Mouse (Mus musculus) hindbrain, postnatal 0 days (tissue): ENCODE results near the gene Gm6583. TPM values are rescaled to one million over a fixed set of nuclear protein-coding genes. Genes with fewer than 3 reads are reported as not detected.

Source experiments
- ATAC-seq: fragments of 200-750 bp; cut with Nextera tagmentation; 2 replicates; pipeline ENCODE4 v1.8.0; 2017; ENCODE audit warnings: mild to moderate bottlenecking, moderate TSS enrichment, moderate library complexity
- DNase-seq: peaks from one replicate; pipeline ENCODE4 v3.0.0-alpha.2; 2015; ENCODE audit warnings: low spot score
- H3K27ac ChIP-seq: fragments of 300-500 bp; sonication (generic); 2 replicates; pipeline ENCODE4 v1.5.1; 2014; ENCODE audit warnings: mild to moderate bottlenecking
- H3K27me3 ChIP-seq: fragments of 300-500 bp; sonication (generic); 2 replicates; pipeline ENCODE4 v1.6.1; 2014; ENCODE audit warnings: low read length, mixed read lengths; ENCODE audit not compliant: insufficient read depth
- H3K36me3 ChIP-seq: fragments of 300-500 bp; sonication (generic); 2 replicates; pipeline ENCODE4 v1.6.1; 2014; ENCODE audit warnings: low read length, mixed read lengths; ENCODE audit not compliant: insufficient read depth
- H3K4me1 ChIP-seq: fragments of 300-500 bp; sonication (generic); 2 replicates; pipeline ENCODE4 v1.6.1; 2014; ENCODE audit warnings: antibody characterized with exemption, low read length, mixed read lengths; ENCODE audit not compliant: insufficient read depth
- H3K4me2 ChIP-seq: fragments of 300-500 bp; sonication (generic); 2 replicates; pipeline ENCODE4 v1.6.1; 2014; ENCODE audit warnings: low read depth, mild to moderate bottlenecking, low read length, moderate library complexity, mixed read lengths
- H3K4me3 ChIP-seq: fragments of 300-500 bp; sonication (generic); 2 replicates; pipeline ENCODE4 v1.5.1; 2014; ENCODE audit warnings: low read length
- H3K9ac ChIP-seq: fragments of 300-500 bp; sonication (generic); replicated peaks from 2 replicates; pipeline ENCODE4 v1.6.1; 2014; ENCODE audit warnings: mild to moderate bottlenecking, low read length, moderate library complexity, mixed read lengths
- H3K9me3 ChIP-seq: fragments of 300-500 bp; sonication (generic); 2 replicates; pipeline ENCODE4 v1.6.1; 2016; ENCODE audit warnings: low read length, mixed read lengths
- CTCF ChIP-seq: IDR thresholded peaks from 2 replicates; pipeline ENCODE4 v1.5.1; 2016; ENCODE audit warnings: antibody characterized with exemption, control low read depth, low read depth
- WGBS: fragments of 180-500 bp; shearing (Covaris S2); extraction: QIAGEN DNeasy Blood & Tissue Kit; methylation state at CpG from one replicate; pipeline ENCODE4 v1.1.7; 2014; 5-methylcytosine and 5-hydroxymethylcytosine counted together
- polyA plus RNA-seq: library from polyadenylated mRNA; unstranded; fragments of >200 nt; fragmentation: Nextera tagmentation; extraction: Ambion mirVana; gene quantifications from 2 replicates; pipeline ENCODE4 v1.2.1, GENCODE M21; 2015
- total RNA-seq: library from RNA; depleted of rRNA; stranded (reverse); fragments of >200 nt; gene quantifications from 2 replicates; pipeline ENCODE4 v1.2.3, GENCODE M21; 2014

Gm6583 gene
- total and polyA plus RNA-seq, 2 experiments from 2014 or later, result 0.06 TPM; not detected in 1

DNA sequence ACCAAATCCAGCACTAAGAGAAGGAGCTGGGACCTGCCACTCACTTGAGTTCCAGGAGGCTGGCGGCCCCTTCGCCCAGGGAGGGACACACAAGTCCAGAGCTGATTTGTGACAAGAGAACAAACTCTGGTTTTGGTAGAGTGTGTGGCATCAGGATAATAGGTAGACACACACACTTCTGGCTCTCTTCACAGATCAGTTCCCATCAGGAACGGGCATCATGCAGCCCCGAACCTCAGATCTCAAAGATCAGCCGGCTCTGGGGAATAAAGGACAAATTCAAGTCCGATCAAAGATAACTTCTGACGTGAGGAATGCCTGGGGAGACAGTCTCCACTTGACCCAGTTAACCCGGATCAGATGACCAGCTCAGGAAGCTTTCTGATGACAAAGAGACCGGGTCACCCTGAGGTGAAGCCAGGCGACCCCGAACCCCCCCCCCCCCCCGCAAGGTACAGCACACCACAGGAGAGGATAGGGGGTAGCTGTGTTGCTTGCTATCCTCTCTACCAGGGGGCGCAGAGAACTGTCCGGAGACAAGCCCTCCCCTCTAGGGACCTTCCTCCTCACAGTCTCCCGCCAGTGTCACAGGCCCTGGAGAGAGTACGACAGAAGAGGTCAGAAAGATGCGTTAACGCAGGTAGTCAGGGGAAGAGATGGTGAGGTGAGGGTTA, 38.0 kb upstream of the Gm6583 start:
- WGBS, result 9% methylated on average over 17 of the region's 18 CpGs
- H3K4me3 ChIP-seq, result peak overlapping the region; percentile 69
- DNase-seq (no peak), ATAC-seq (0 out of 2 replicates have a peak, but pooled peaks have one; percentile 0)
- no peak overlapping the region for H3K27ac ChIP-seq
- H3K27me3 ChIP-seq, result no peaks in the 10 kb centered on the region
- H3K36me3 ChIP-seq, result 0 out of 2 replicates have a peak, but pooled peaks cover 5% of the 10 kb centered on the region
- peaks cover 18% of the 10 kb centered on the region; the same call in 1 of the 2 replicates for H3K4me1 ChIP-seq
- peak overlapping the region; percentile 86 for H3K4me2 ChIP-seq
- no peak for TF ChIP-seq CTCF
- peak overlapping the region; percentile 80 for H3K9ac ChIP-seq
- no peaks in the 10 kb centered on the region for H3K9me3 ChIP-seq

DNA sequence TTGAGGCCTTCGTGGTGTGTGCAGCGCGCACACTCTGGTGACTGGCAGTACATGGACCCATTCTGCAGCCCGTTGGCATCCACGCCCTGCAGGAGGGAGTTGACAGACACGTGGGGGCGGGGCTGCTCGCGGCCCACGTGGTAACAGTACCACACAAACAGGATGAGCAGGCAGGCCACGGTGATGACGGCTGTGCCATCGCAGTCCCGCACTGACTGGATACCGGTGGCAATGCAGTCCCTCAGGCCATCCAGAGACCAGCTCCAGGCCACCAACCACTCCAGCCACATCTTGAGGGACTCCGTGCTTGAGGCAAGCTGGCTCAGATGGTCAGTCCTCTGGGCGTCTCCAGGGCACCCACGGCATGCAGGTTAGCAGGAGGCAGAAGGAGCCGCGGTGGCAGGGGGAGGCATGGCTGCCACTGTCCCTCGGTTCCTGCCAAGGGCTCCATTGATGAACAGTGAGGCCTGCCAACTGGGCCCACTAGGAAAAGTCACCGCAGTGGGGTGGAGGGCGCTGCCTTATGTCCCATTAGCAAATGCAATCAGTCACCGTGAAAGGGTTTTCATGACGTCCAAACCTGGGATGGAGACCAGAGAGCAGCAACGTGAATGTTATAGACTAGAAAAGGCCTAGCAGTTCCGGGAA, 36.0 kb upstream of the Gm6583 start:
- 52% methylated on average over 27 of the region's 27 CpGs for WGBS
- DNase-seq, result no peak
- Histone ChIP-seq H3K9me3 (no peaks in the 10 kb centered on the region), H3K4me2 (no peak overlapping the region), H3K9ac (no peak overlapping the region), H3K4me1 (peaks cover 18% of the 10 kb centered on the region; the same call in 1 of the 2 replicates), H3K4me3 (no peak overlapping the region), H3K27ac (no peak overlapping the region), H3K36me3 (0 out of 2 replicates have a peak, but pooled peaks cover 5% of the 10 kb centered on the region), H3K27me3 (no peaks in the 10 kb centered on the region)
- no peak for TF ChIP-seq CTCF
- ATAC-seq, result no peak

DNA sequence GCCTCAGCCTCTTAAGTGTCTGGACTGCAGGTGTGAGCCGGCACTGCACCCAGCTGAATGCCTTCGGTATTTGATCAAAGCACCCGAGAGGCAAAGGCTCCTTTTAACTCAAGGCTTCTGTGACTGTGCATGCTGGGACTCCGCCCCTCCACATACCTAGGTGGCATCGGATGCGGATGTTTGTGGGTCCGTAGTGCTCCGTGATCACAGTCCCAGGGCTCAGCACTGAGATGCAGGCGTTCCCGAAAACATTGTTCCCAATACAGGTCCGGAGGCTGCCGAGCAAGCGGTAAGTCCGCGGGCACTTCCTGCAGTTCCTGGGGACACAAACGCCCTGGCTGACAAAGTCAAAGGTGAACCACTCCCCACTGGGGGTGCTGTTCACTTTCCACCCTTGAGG, 35.2 kb upstream of the Gm6583 start:
- no peak overlapping the region for H3K4me2 ChIP-seq

DNA sequence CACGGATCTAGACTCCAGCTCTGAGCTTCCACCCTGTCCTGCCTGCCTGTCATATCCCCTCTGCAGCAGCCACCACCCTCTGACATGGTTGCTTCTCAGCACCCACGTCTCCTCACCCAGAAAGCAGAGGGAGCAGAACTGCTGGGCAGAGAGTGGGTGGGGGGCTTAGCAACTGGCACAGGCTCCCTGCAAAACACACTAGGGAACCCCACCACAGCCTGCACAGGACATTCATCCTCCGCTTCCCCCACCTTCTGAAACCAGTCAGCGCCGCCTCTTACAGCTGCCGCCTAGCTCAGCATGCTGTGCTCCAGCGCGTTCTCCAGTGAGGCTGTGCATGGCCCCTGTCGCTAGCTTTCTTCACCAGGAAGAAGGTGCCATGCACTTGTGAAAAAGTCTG, 33.5 kb upstream of the Gm6583 start:
- no peaks in the 10 kb centered on the region for H3K27me3 ChIP-seq
- peaks cover 18% of the 10 kb centered on the region; the same call in 1 of the 2 replicates for H3K4me1 ChIP-seq
- ATAC-seq, result no peak
- DNase-seq, result peak; percentile 29
- no peak for TF ChIP-seq CTCF
- no peak overlapping the region for H3K9ac ChIP-seq
- H3K27ac ChIP-seq, result no peak overlapping the region
- peaks cover 21% of the 10 kb centered on the region; the same call in 1 of the 2 replicates for H3K36me3 ChIP-seq
- no peaks in the 10 kb centered on the region for H3K9me3 ChIP-seq
- H3K4me3 ChIP-seq, result no peak overlapping the region
- H3K4me2 ChIP-seq, result 0 out of 2 replicates have a peak overlapping the region, but pooled peaks have one; percentile 16
- WGBS, result 46% methylated on average over 9 of the region's 9 CpGs

More for the DNA sequence above, 35.2 kb upstream of the Gm6583 start:
- no peak overlapping the region for H3K9ac ChIP-seq
- DNase-seq (no peak), ATAC-seq (no peak)
- WGBS, result 56% methylated on average over 16 of the region's 16 CpGs
- no peak for TF ChIP-seq CTCF
- H3K27me3 ChIP-seq, result no peaks in the 10 kb centered on the region
- no peak overlapping the region for H3K27ac ChIP-seq
- H3K4me1 ChIP-seq, result peaks cover 18% of the 10 kb centered on the region; the same call in 1 of the 2 replicates
- peaks cover 9% of the 10 kb centered on the region; the same call in 1 of the 2 replicates for H3K36me3 ChIP-seq
- no peak overlapping the region for H3K4me3 ChIP-seq
- no peaks in the 10 kb centered on the region for H3K9me3 ChIP-seq

- H3K9me3 ChIP-seq, result no peaks in the 10 kb centered on the region
- DNase-seq (no peak), ATAC-seq (no peak)
- H3K4me1 ChIP-seq, result peaks cover 23% of the 10 kb centered on the region
- WGBS, result 93% methylated on average over 2 of the region's 2 CpGs
- H3K9ac ChIP-seq, result no peak overlapping the region
- no peak overlapping the region for H3K4me3 ChIP-seq
- H3K27me3 ChIP-seq, result no peaks in the 10 kb centered on the region
- TF ChIP-seq CTCF, result no peak
- H3K36me3 ChIP-seq, result peaks cover 20% of the 10 kb centered on the region; the same call in 1 of the 2 replicates
- no peak overlapping the region for H3K27ac ChIP-seq
- H3K4me2 ChIP-seq, result no peak overlapping the region
These were observed 30.1 kb upstream of the Gm6583 start for GRCm38 (mm10) chr5:112385973-112386372.

GRCm38 (mm10) chr5:112384805-112385472, 29.1 kb upstream of the Gm6583 start:
- WGBS, result 88% methylated on average over 13 of the region's 13 CpGs
- no peaks in the 10 kb centered on the region for H3K27me3 ChIP-seq
- H3K36me3 ChIP-seq, result peaks cover 16% of the 10 kb centered on the region; the same call in 1 of the 2 replicates
- no peaks in the 10 kb centered on the region for H3K9me3 ChIP-seq
- TF ChIP-seq CTCF, result no peak
- no peak overlapping the region for H3K4me3 ChIP-seq
- H3K4me2 ChIP-seq, result no peak overlapping the region
- no peak overlapping the region for H3K9ac ChIP-seq
- ATAC-seq (no peak), DNase-seq (no peak)
- H3K27ac ChIP-seq, result no peak overlapping the region
- H3K4me1 ChIP-seq, result peaks cover 19% of the 10 kb centered on the region
